Mouse (Mus musculus): Measurements from ENCODE around the gene Ndufaf2.

Ndufaf2 gene

DNA sequence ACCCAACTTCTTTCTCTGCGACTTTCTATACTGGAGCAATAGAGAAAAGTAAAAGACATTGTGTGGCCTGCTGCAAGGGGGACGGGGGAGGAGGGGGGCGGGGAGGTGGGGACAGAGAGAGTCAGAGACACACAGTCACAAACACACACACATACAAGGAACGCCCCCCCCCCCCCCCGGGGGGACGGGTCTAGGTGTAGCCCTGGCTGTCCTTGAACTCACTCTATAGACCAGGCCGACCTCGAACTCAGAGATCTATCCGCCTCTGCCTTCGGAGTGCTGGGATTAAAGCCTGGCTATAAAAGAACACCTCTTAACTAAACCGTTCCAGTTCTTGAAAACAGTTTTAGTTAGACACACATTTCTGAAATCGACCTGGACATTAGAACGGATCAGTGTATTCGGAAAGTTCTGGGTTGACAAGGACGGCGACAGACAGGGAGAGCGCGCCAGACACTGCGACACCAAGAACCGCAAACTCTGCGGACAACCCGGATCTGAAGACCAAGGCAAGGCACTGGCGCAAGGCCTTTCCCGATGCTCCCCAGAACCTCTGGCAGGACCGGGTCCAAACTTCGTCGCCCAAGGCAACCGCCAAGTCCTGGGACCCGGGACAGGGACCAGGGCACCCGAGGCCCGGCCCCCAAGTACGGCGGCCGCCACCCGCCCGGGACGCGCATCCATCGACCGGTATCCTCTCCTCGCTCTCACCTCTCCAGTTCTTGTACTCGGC is 525 bp downstream of the Ndufaf2 start:
- TF ChIP-seq POU5F1 (IDR thresholded peaks at IDR 0.05; ENCODE audit: borderline replicate concordance, low read length) (no peak), CTCF (conservative IDR thresholded peaks at IDR 0.05; ENCODE audit: low read length) (no peak), NANOG (IDR thresholded peaks at IDR 0.05; ENCODE audit: borderline replicate concordance, low read length) (no peak)
- Histone ChIP-seq H3K36me3 (ENCODE audit: insufficient read depth, low read length) (peaks cover 13% of the 10 kb centered on the region), H3K9me3 (ENCODE audit: low read length) (no peaks in the 10 kb centered on the region), H3K4me1 (replicated peaks; ENCODE audit: low read depth, low read length) (peaks cover 29% of the 10 kb centered on the region), H3K27me3 (ENCODE audit: insufficient read depth, low read length) (no peaks in the 10 kb centered on the region), H3K4me3 (replicated peaks; ENCODE audit: low read length) (peak overlapping the region; percentile 97)

DNA sequence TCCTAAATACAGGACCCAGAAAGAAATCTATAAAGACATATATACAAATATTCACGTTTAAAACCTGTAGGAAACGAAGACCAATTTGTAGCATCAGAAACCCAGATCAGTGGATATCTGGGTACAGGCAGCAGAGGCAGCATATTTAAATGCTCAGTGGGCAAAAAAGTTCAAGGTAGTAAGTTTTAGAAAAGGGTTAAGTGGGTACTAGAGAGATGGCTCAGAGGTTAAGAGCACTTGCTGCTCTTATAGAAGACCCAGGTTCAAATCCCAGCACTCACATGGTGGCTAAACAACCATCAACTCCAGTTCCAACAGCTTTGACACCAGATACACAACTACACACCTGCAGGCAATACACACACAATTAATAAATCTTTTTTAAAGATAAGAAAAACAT is 1.3 kb downstream of the Ndufaf2 start:
- H3K4me1 ChIP-seq (replicated peaks; ENCODE audit: low read depth, low read length): peaks cover 35% of the 10 kb centered on the region
- no peaks in the 10 kb centered on the region for H3K27me3 ChIP-seq (ENCODE audit: insufficient read depth, low read length)
- H3K9me3 ChIP-seq (ENCODE audit: low read length): no peaks in the 10 kb centered on the region
- H3K4me3 ChIP-seq (replicated peaks; ENCODE audit: low read length): no peak overlapping the region
- TF ChIP-seq POU5F1 (IDR thresholded peaks at IDR 0.05; ENCODE audit: borderline replicate concordance, low read length) (no peak), NANOG (IDR thresholded peaks at IDR 0.05; ENCODE audit: borderline replicate concordance, low read length) (no peak), CTCF (conservative IDR thresholded peaks at IDR 0.05; ENCODE audit: low read length) (no peak)
- H3K36me3 ChIP-seq (ENCODE audit: insufficient read depth, low read length): peaks cover 10% of the 10 kb centered on the region

DNA sequence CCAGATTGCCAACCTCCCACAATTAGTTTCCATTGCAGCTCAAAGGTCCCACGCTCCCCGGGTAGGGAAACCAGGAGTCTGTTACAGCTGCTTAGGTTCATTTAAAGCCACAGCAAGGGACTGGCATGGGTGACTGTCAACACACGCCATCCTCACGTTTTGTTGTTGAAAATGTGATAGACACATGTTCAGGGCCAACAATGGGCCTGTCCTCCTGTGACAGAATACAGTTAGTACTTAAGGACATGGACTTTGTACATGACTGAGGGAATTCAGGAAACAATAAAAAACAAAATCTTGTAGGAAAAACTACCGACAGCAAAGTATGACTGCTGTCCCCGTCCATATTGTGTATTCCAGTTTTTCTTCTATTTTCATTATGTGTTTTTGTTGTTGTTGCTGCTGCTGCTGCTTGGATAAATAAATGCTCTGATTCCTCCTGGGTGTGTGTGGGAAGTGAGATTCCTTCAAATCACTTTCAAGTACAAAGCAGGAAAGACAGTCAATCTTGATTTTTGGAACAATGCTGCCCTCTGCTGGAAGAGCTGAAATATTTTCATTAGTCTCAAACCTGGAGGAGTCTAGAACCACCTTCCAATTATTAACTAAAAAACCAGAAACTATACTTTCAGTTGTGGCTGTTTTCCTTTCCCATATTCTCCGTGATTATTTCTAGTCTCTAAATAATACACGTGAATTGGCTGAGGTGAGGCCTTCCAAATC is 5.6 kb downstream of the Ndufaf2 start:
- H3K4me1 ChIP-seq (replicated peaks; ENCODE audit: low read depth, low read length): peaks cover 12% of the 10 kb centered on the region; the same call in 1 of the 2 replicates
- peak; percentile 55 for TF ChIP-seq CTCF (conservative IDR thresholded peaks at IDR 0.05; ENCODE audit: low read length)
- TF ChIP-seq POU5F1 (IDR thresholded peaks at IDR 0.05; ENCODE audit: borderline replicate concordance, low read length): no peak
- H3K36me3 ChIP-seq (ENCODE audit: insufficient read depth, low read length): no peaks in the 10 kb centered on the region
- no peak overlapping the region for H3K4me3 ChIP-seq (replicated peaks; ENCODE audit: low read length)
- no peaks in the 10 kb centered on the region for H3K27me3 ChIP-seq (ENCODE audit: insufficient read depth, low read length)
- H3K9me3 ChIP-seq (ENCODE audit: low read length): no peaks in the 10 kb centered on the region

DNA sequence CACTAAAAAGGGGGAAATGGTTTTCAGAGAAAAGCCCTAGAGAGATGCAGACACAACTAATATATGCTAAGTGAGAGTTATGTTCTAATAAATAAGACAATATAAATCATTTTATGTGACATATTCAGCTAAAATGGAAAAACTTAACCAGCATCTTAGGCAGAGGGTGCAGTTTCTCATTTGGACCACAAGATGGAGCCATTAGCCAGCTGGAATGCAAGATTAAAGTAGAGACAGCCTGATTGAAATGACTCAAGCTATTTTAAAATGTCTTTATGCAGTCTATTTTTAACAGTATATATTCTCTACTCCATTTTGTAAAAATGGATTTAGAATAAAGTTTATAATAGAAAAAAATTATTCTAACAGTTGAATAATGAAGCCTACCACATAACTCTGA is 6.6 kb downstream of the Ndufaf2 start:
- peaks cover 5% of the 10 kb centered on the region; the same call in 1 of the 2 replicates for H3K36me3 ChIP-seq (ENCODE audit: insufficient read depth, low read length)
- H3K4me3 ChIP-seq (replicated peaks; ENCODE audit: low read length): no peak overlapping the region
- TF ChIP-seq NANOG (IDR thresholded peaks at IDR 0.05; ENCODE audit: borderline replicate concordance, low read length) (no peak), POU5F1 (IDR thresholded peaks at IDR 0.05; ENCODE audit: borderline replicate concordance, low read length) (no peak), CTCF (conservative IDR thresholded peaks at IDR 0.05; ENCODE audit: low read length) (peak; percentile 99)
- peaks cover 7% of the 10 kb centered on the region; the same call in 1 of the 2 replicates for H3K4me1 ChIP-seq (replicated peaks; ENCODE audit: low read depth, low read length)
- no peaks in the 10 kb centered on the region for H3K9me3 ChIP-seq (ENCODE audit: low read length)
- no peaks in the 10 kb centered on the region for H3K27me3 ChIP-seq (ENCODE audit: insufficient read depth, low read length)

DNA sequence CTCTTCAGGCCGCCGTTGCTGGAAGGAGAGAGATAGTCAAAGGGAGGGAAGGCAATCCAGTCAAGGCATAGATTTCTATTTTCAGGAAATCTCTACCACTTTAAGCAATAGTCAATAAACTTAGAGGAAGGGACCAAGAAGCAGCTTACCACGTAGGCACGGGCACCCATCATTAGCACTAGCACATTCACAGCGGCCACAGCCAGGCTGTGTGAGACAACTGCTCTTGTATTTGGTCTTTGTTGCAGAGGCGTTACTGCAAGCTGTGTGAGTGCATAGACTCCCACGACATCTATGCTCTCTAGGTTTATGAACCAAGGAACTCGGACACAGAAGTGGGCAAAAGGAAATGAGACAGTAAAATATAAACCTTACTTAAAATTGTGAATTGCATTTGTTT is 14.3 kb downstream of the Ndufaf2 start:
- Histone ChIP-seq H3K4me3 (replicated peaks; ENCODE audit: low read length) (no peak overlapping the region), H3K9me3 (ENCODE audit: low read length) (no peaks in the 10 kb centered on the region), H3K36me3 (ENCODE audit: insufficient read depth, low read length) (peaks cover 5% of the 10 kb centered on the region; the same call in 1 of the 2 replicates), H3K4me1 (replicated peaks; ENCODE audit: low read depth, low read length) (no peaks in the 10 kb centered on the region; the same call in 1 of the 2 replicates), H3K27me3 (ENCODE audit: insufficient read depth, low read length) (no peaks in the 10 kb centered on the region)
- TF ChIP-seq NANOG (IDR thresholded peaks at IDR 0.05; ENCODE audit: borderline replicate concordance, low read length) (no peak), CTCF (conservative IDR thresholded peaks at IDR 0.05; ENCODE audit: low read length) (no peak), POU5F1 (IDR thresholded peaks at IDR 0.05; ENCODE audit: borderline replicate concordance, low read length) (no peak)

DNA sequence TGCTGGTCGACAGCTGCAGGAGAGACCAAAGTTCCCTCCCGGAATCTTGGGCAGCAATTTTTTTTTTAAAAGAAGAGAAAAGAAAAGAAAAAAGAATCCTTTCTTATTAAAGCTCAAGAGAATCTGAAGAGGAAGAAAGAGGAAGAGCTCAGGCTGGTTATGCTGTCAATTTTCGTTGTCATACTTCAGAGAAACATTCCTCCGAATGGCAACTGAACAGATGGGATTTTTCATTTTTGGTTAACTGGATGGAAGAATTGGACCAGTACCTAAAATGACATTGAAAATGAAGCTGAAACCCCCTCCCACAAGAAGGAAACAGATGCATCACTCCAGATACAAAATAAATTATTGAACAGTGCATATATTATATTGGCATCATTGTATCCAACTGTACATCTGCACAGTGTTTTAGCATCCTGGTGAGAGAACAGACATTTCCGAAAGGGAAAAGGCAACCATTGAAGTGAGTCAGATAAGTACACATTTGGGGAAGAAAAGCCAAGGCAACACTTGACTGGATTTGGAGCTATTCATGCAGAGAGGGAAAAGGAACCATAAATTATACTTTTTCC is 19.9 kb downstream of the Ndufaf2 start:
- Histone ChIP-seq H3K36me3 (ENCODE audit: insufficient read depth, low read length) (no peaks in the 10 kb centered on the region), H3K27me3 (ENCODE audit: insufficient read depth, low read length) (no peaks in the 10 kb centered on the region), H3K4me1 (replicated peaks; ENCODE audit: low read depth, low read length) (peaks cover 14% of the 10 kb centered on the region), H3K4me3 (replicated peaks; ENCODE audit: low read length) (no peak overlapping the region), H3K9me3 (ENCODE audit: low read length) (no peaks in the 10 kb centered on the region)
- no peak for TF ChIP-seq POU5F1 (IDR thresholded peaks at IDR 0.05; ENCODE audit: borderline replicate concordance, low read length)
- no peak for TF ChIP-seq CTCF (conservative IDR thresholded peaks at IDR 0.05; ENCODE audit: low read length)
- TF ChIP-seq NANOG (IDR thresholded peaks at IDR 0.05; ENCODE audit: borderline replicate concordance, low read length): no peak

DNA sequence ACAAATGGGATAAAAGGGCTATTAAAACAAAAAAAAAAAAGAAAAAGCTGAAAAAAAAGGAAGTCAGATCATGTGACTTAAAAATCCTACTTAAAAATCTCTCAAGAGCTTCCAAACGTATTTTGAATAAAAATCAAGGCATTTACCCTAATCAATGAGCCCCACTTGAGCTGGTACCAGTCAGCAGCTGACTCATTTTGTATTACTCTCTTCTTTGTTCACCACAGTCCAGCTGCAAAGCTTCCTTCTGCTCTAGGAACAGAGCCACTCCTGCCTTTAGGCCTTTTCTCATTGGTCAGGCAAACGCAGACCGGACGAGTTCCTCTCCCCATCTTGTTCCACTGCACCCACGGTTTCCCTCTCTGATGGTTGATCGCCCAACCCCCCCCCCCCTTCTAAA is 22.8 kb downstream of the Ndufaf2 start:
- no peaks in the 10 kb centered on the region for H3K9me3 ChIP-seq (ENCODE audit: low read length)
- no peaks in the 10 kb centered on the region for H3K27me3 ChIP-seq (ENCODE audit: insufficient read depth, low read length)
- peaks cover 19% of the 10 kb centered on the region for H3K4me1 ChIP-seq (replicated peaks; ENCODE audit: low read depth, low read length)
- TF ChIP-seq NANOG (IDR thresholded peaks at IDR 0.05; ENCODE audit: borderline replicate concordance, low read length) (no peak), CTCF (conservative IDR thresholded peaks at IDR 0.05; ENCODE audit: low read length) (no peak), POU5F1 (IDR thresholded peaks at IDR 0.05; ENCODE audit: borderline replicate concordance, low read length) (no peak)
- H3K4me3 ChIP-seq (replicated peaks; ENCODE audit: low read length): no peak overlapping the region
- no peaks in the 10 kb centered on the region for H3K36me3 ChIP-seq (ENCODE audit: insufficient read depth, low read length)

DNA sequence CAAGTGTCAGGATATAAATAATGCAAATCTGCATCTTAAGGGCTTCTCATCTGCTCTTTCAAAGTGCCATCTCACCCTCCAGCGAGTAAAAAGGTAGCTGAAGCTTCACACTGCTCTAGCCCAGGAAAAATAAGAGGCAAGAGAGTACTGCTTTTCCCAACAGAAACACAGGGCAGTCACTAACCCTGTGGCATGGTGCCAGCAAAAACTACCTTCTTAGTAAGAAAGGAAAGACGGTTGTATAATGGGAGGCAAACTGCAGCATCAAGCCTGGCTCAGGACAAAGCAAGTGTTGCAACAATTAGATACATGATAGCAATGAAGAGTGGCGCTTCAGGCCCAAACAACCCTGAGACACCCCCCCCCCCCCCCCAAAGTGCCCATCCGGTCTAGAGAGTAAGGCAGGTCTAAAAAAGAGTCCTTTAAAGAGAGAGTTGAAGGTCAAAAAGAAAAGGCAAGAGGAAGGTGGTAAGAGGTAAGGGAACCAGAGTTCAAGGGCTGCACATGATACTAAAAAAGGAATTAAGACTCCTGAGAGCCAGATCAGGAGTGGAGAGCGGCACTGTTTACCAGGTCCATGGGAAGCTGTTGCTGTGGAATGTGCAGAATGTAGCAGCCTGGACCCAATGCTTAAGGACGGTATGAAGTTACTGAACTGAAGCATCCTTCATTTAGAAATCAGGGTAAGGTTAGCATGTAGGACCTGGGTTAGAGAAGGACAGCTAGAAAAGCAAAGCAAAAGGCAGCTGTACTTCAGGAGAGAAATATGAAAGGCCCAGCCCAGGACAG is 26.2 kb downstream of the Ndufaf2 start:
- H3K9me3 ChIP-seq (ENCODE audit: low read length): no peaks in the 10 kb centered on the region
- no peaks in the 10 kb centered on the region for H3K36me3 ChIP-seq (ENCODE audit: insufficient read depth, low read length)
- no peak overlapping the region for H3K4me3 ChIP-seq (replicated peaks; ENCODE audit: low read length)
- no peak for TF ChIP-seq NANOG (IDR thresholded peaks at IDR 0.05; ENCODE audit: borderline replicate concordance, low read length)
- TF ChIP-seq POU5F1 (IDR thresholded peaks at IDR 0.05; ENCODE audit: borderline replicate concordance, low read length): no peak
- no peak for TF ChIP-seq CTCF (conservative IDR thresholded peaks at IDR 0.05; ENCODE audit: low read length)
- H3K27me3 ChIP-seq (ENCODE audit: insufficient read depth, low read length): no peaks in the 10 kb centered on the region
- H3K4me1 ChIP-seq (replicated peaks; ENCODE audit: low read depth, low read length): peaks cover 18% of the 10 kb centered on the region

Data from E14TG2a.4 (cell line).